Mouse (Mus musculus) mesoderm, embryonic 11.5 days (tissue): ENCODE data around the gene Carmil1.
A peak's percentile ranks its signal among the peaks of the same experiment; 100 is the strongest.

Experiments used
- DNase-seq: peaks from one replicate; pipeline ENCODE4 v3.0.0-alpha.2; 2012; ENCODE audit warnings: low read depth, low spot score

Gene Carmil1

DNA sequence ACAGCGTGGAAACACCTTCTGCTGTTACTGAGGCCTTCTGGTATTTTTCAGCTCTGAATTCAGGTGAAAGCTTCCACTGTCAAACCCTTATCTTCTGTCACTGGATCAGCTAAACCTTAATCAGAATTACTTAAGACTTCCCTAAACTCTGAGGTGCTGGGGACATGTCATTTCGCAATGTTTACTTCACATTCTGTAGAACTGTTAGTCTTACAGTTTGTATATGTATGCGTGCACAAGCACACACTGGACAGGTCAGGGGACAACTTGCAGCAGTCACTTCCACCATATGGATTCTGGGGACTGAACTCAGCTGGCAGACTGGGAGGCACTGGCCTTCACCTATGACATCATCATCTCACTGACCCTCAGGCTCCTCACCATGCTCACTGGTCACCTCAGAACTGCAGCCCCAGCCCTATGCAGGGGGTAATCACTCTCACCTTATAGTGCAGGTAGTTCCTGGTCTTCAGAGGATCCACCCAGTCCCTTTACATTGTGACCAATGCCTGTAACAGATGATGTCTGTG lies 60.1 kb downstream of the Carmil1 start:
- DNase-seq: no peak

DNA sequence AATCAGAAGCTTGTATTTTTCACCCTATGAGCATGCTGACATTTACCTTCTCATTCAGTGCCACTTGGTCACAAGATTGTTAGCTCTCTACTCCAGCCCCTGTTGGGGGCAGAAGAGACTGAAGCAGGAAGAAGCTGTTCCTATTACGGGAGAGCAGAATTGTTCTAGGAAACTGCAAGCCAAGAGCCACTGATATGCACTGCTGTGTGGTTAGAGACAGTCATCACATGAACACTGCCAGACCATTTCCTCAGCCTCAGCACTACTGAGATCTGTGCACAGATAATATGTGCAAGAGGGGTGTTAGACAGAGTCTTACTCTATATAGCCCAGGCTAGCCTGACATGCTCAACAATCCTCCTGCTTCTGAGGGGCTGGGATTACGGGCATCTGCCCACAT lies 69.4 kb downstream of the Carmil1 start:
- no peak for DNase-seq

DNA sequence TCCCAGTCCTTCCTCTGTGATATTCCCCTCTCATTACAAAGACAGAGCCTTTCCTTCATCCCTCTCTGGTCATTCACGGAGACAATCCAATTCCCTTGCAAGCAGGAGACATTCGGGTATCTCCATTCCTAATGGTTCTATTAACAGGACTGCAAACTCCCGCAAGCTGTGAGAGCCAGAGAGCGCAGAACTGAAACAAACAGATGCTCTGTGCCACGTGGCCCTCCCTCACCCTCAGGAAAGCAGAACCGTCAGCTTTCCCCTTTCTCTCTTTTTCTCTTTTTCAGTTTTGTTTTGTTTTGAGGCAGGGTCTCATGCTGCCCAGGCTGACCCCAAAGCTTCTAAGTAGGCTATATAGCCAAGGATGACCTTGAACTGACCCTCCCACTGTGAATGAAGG lies 74.5 kb downstream of the Carmil1 start:
- no peak for DNase-seq

DNA sequence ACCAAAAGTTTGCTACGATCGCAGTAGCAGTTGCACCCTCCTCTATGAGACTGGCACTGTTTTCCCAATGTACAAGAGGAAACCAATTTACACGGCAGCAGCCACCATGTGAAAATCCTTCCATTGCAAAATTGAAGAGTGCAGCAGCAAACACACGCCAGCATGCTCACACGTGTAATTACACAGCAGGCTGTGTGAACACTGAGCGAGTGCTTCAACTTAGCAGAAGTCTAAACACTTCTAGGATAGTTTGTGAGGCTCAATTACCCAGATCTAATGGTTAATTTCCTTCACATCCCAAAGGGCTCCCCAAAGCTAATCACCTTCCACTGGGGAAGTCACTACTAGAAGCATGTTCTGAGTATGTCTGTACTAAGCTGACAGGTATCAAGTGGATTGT lies 78.3 kb downstream of the Carmil1 start:
- no peak for DNase-seq

DNA sequence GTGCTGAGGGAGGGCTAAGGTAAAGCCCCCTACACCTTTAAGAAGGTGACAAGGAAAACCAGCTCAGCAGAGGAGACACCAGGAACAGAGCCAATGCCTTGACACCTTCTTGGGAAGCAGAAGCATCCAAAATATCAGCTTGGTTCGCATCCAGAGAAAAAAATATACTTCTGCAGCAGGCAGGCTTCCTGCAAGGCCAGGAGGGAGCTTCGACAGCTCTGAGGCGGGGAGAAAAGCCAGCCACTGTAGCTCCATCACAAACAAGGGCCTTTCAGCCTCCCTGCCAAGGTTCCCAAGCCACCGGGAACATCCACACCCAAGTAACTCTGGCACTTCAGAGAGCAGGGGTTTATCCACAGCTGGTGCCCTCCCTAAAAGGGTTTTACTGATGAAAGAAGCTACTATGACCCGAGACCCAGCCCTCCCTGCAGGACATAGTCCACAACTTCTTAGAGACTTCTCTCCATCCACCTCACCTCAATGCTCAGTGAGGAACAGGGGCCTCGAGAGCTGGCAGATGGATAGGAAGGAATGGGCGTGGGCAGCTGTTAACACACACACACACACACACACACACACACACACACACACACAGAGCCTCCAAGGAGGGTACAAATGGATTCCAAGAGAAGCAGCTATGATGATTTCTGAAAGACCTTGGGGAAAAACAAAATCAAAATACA lies 80.6 kb downstream of the Carmil1 start:
- DNase-seq: no peak

DNA sequence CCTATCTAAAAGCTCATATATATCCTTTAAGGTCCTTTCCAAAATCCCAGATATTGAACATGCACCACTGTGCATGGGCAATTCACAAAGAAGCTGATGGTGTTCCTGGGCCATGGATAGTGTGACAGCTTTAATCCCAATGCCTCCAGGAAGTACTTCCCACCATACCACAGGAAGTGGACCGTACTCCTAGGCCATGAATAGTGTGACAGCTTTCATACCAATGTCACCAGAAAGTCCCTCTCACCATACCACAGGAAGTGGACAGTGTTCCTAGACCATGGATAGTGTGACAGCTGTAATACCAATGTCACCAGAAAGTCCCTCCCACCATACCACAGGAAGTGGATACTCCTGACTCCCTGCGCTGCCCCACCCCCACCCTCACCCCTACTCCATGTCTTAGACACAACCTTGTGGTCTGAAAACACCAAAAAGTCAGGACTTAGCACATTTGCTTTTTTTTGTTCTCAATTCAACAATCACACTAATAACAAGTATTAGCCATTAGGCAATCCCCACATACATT lies 82.1 kb downstream of the Carmil1 start:
- no peak for DNase-seq

DNA sequence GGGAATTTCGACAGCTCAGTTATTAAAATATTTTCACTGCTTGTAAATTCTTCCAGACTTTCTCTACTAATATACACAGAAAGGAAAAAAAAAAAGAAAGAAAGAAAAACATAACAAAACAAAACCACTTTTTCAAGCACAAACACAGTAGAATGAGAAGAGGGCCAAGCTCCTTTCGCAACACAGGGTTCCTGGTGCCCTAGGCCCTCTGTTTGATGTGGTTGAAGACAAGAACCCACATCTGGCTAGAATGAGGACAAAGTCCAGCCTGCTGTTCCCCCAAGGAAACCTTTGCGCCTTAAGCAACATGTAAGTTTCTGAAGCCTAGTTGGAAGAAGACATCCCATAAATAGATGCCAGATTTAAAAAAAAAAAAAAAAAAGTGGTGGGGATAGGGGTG lies 85.2 kb downstream of the Carmil1 start:
- DNase-seq: no peak

DNA sequence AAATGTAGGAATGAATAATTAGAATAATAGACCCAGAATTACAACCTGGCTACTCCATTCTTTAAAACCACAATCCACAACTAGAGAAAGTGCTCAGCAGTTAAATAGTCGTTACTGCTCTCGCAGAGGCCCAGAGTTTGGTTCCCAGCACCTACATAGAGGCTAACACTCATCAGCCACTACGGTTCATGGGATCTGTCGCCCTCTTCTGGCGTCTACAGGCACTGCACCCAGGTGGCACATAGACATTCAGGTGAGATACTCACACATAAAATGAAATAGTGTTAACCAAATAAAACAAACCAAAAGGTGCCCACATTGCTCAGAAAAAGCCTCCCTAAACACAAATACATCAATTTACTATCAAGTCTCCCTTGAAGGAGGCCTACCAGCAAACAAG lies 86.6 kb downstream of the Carmil1 start:
- DNase-seq: no peak

DNA sequence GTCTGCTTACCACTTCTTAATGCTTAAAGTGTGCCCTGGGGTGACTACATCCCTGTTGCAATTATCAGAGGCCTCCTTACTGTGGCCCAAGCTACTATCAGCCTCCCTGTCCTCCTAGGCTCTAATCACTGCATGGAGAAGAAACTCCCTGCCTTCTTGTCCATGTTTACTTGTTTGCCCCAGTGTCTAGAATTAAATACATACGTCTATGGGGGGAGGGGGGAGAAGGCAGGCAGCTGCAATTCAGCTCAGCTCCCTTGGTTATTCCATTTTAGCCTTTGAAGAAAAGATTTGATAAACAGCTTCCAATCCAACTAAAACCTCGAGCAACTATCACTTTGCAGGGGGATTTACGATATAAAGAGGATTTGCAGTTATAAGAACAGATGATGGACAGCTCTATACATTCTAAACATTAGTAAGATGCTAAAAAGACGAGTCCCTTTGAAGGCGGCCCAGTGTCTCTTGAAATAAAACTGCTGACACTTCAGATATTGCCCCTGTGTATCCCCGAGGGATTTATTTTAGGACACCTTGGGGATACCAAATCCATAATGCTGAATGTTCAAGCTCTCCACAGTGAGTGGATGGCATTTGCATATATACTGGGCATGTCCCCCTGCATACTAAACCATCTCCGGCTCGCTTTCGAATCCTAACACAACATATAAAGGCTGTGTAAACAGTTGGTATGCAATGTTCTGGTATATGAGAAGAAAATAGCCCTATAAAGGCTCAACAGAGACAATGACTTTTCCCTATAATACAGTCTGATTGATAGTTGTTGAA lies 89.5 kb downstream of the Carmil1 start:
- no peak for DNase-seq

DNA sequence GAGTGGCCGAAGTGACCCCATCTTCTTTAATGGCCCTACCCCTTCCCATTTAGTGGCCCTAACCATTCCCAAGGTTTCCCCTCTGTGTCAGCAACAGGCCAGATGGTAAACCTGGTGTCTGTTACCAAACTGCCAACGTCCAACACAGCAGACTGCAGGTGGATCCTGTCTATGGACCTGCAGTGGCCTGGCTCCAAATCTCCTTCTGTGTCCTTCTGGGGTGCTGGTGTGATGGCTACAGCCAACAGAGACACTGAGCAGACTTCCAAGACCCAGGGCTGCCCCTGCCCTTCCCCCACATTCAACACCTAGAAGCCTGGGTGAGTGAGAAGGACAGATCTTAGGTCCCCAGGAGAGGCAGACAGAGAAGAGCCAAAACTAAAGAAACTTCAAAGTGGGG lies 93.6 kb downstream of the Carmil1 start:
- no peak for DNase-seq

DNA sequence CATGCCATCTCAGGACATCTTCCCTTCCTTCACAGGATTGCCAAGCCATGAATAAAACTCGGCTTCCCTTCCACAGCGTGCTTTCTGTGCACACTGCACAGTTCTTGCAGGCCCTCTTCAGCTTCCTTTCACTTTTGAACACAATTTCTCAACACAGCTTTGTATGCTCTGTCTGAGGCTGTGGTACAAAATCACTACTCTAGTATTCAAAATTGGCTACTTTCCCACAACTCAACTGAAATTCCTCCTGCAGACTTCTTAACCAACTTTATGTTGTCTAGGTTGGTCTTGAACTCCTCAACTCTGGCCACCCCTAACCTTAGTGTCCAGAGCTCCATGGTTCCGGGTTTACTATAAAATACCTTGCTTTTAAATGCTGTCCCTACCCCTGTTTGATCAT lies 95.0 kb downstream of the Carmil1 start:
- no peak for DNase-seq

DNA sequence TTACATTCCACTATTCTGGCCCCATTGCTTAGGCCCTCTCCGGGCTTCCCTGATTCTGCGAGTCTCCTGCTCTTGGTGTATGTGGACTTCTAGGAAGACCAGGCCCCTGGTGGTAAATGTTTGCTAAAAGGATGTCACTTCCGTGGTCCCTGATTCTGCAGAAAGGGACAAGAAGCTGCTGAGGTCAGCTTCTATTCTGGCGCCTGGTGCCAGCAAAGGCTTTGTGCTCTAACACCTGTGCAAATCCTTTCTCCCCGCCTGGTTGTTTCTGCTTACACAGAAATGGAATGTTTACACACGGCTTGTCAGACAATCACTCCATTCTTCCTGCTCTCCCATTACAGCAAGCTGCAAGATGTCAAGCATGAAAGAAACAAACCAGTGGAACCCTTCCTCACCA lies 97.7 kb downstream of the Carmil1 start:
- peak; percentile 37 for DNase-seq

DNA sequence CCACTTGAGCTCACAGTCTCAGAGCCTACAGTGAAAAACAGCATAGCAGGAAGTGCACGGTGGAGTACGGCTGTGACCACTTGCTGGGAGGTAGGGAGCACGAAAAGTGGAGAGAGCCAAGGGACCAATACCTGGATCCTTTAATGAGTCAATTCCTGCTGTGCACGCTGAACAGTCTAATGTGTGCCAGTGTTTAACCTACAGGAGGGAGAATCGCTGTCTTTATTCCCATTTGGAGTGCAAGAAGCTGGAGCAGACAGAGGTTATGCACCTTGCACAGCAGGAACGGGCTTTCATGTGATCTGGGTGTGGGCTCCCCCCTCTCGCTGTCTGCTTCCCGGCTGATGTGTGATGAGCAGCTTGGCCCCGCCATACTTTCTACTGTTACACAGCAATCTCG lies 101.1 kb downstream of the Carmil1 start:
- no peak for DNase-seq

DNA sequence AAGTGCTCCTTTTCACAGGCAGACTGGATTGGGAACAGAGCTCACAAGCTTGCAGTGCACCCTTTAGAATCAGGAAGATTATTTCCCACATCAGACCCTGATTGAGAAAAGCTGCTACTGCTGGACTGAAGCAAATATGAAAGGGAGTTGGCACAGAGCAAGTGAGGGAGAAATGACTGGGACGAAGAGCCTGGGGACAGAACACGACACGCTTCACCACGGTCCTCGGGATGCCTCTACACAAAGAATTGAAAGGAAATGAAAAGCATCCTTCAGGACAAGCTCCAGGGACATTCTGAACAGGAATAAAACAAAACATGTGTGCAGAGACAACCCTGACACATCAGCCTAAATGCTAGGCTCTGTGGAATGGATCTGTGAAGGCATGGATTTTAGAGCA lies 103.0 kb downstream of the Carmil1 start:
- no peak for DNase-seq

DNA sequence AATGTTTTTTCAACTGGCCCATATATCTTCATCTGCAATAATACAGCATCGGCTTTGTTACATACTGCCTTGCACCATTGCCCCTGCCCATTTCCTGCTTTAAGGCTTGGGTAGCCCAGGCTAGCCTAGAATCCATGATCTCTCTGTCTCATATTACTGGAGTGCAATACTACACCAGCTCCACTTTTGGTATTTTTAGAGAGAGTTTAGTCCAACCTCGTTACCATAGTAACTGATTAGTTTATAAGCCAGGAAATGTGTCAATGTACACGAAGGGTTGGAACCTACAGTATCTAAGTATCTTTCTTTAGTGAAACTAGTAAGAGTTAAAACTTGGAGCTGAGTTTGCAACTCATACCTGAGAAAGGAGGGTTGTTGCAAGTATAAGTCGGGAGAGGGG lies 103.8 kb downstream of the Carmil1 start:
- DNase-seq: no peak

DNA sequence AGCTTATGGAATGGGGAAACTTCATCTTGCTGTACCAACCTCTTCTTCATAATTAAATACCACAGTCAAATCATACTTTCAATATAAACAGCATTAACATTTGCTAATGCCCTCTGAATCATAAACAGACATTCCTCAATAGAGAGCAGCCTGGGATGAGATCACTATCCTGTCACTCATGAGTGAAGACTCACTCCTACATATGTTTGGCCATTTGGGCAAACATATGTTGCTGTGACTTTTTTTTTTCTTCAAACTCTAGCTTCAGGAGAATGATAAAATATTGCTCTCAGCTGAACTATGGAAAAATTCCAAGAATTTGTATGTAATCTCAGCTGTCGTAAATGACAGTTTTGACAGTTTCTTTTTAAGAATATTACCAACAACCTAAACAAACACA lies 110.9 kb downstream of the Carmil1 start:
- DNase-seq: no peak

DNA sequence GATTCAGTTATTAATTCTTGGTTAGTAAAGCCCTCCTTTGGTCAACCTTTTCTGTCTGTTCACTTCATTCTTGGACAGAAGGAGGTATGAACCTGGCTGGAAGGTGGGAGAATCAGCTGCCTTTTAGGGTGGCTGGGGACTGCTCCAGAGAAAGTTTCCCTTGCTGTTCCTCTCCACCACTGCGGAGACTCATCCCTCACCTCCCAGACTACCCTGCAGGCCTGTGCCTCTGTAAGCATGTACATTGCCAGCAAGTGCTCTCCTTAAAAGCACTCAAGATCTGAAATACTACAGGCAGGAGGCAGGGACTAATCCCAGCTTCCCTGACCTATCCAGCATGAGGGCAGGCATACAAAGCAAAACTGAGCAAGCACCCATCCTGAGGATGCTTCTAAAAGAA lies 117.2 kb downstream of the Carmil1 start:
- no peak for DNase-seq

DNA sequence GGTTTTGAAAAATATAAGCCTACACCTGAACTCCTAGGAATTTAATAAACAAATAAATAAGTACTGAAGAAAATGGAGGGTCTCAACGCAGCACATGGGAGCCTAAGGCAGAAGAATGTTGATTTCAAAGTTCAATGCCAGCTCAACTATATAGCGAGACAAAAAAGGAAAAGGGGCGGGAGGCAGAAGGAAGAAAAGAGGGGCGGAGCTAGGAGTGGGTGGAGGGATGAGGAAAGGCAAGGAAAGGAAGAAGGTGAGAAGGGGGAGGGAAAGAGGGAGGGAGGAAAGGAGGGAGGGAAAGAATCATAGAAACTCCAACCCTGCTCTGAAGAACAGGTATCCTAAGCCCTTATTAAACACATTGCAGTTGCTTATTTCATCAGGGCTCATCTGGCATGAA lies 119.5 kb downstream of the Carmil1 start:
- no peak for DNase-seq

DNA sequence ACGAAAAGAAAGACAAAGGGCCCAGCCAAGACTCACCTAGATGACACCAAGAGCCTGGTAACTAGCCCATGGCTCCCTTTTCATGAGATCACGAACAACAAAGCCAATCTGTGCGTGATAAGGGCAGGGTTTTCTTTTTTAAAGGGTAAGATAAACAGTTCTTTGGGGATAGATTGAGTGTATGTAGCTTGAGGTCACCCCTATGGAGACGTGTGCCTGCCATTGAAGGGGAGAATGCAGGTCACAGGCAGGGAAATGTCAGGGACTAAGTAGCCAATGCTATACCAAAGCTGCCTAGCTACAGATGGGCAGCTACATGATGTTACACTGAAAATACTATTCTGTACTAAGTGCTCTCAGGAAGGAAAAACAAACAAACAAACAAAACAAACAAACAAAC lies 120.6 kb downstream of the Carmil1 start:
- no peak for DNase-seq

DNA sequence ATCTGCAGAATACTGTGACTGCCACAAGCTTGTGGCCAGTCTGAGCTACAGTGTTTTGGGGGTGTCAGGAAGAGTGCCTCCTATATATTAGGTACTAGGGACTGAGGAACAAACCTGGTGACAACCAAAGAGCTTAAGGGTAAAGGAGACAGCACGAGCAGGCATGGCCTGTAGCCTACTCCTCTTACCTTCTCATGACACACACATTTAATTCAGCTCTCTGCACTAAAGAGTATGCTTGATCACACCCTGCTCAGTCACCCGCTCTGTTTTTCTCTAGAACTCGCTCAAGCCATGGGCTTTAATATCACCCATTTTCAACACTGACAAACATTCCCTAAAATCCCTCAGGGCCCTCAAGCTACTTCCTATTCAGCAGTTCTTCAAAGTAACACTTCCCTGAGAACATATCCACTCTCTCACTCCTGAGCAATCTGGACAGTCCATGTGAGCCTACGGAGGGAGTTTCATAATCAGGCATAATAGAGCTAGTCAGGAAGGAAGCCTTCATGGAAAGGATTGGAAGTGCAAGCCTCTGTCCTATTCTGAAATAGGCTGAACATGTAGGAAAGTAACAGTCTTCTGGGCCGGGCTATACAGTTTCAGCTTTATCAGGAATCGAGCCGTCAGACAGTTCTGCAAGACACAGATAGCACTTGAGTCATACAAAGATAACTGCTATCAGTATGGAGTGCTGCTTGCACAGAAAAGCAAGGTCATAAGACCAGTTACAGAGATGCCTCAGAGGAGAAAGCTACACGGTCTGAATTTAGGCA lies 121.2 kb downstream of the Carmil1 start:
- no peak for DNase-seq

DNA sequence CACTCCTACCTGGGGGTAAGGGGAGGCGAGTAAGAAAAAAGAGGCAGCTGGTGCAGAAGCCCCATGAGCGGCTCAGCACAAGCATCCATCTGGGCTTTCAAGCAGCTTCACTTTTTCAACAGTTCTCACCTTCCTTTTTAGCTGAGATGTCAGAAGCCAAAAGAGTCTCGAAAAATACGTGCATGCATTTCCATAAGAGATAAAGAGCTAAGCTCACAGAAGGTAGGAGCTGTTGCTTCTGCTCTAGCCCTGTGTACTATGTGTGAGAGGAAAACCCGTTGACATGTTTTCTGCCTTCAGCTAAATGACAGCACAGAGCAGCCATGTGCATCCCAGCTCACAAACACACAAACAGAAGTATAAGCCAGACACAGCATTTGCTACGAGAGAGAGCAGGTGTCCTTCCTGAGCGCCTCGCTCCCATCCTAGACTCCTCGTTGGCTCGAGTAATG lies 123.0 kb downstream of the Carmil1 start:
- DNase-seq: no peak

DNA sequence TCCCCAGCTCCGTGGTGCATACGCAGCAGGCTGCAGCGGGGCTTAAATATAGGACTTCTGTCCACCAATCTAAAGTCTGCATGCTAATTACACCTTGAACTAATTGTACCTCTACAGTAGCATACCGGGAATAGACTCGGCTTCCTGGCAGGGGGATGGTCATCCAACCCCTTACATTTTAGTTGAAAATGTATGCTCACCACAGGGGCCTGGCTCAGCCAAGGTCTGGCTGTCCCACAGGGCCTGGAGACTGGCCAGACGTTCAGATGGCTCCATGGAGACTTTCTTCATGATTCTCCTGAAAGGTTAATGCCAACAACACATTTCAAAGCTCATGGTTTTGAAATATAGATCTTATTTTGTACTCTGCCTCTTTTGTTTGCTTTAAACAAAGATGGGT lies 125.4 kb downstream of the Carmil1 start:
- no peak for DNase-seq
